Mouse (Mus musculus) retina, embryonic 14.5 days (tissue): Measurements from ENCODE around the gene Ctso.
A peak's percentile ranks its signal among the peaks of the same experiment; 100 is the strongest.

Source experiments
- DNase-seq: peaks from one replicate; pipeline ENCODE4 v3.0.0-alpha.2; 2015; ENCODE audit warnings: low spot score

Gene Ctso

GRCm38 (mm10) chr3:81932141-81933101 is at the start of gene Ctso:
Gene Ctso, plus strand, starts transcription at chr3:81932601.
- peak; percentile 91 for DNase-seq

- DNase-seq, result no peak
Observed at GRCm38 (mm10) chr3:81883916-81884315, 48.5 kb upstream of the Ctso start.

GRCm38 (mm10) chr3:81885566-81885965 is 46.8 kb upstream of the Ctso start:
- DNase-seq, result no peak

GRCm38 (mm10) chr3:81889137-81889536 is 43.3 kb upstream of the Ctso start:
- no peak for DNase-seq

GRCm38 (mm10) chr3:81910286-81911036 is 21.9 kb upstream of the Ctso start:
- DNase-seq, result peak; percentile 47

GRCm38 (mm10) chr3:81916030-81916686 is 16.2 kb upstream of the Ctso start:
- DNase-seq, result no peak

GRCm38 (mm10) chr3:81917354-81917935 is 15.0 kb upstream of the Ctso start:
- DNase-seq, result no peak

- no peak for DNase-seq
Observed at GRCm38 (mm10) chr3:81918215-81918614, 14.2 kb upstream of the Ctso start.

- peak; percentile 73 for DNase-seq
Observed at GRCm38 (mm10) chr3:81919681-81920080, 12.7 kb upstream of the Ctso start.

GRCm38 (mm10) chr3:81922910-81923309 is 9.5 kb upstream of the Ctso start:
- DNase-seq, result no peak

- peak; percentile 87 for DNase-seq
Observed at GRCm38 (mm10) chr3:81924931-81925330, 7.5 kb upstream of the Ctso start.

GRCm38 (mm10) chr3:81925856-81926255 is 6.5 kb upstream of the Ctso start:
- DNase-seq, result no peak

GRCm38 (mm10) chr3:81926764-81927325 is 5.6 kb upstream of the Ctso start:
- no peak for DNase-seq

GRCm38 (mm10) chr3:81929073-81929472 is 3.3 kb upstream of the Ctso start:
- no peak for DNase-seq

GRCm38 (mm10) chr3:81931695-81932094 is 706 bp upstream of the Ctso start:
- DNase-seq, result no peak

- DNase-seq, result no peak
Observed at GRCm38 (mm10) chr3:81933348-81933747, 947 bp downstream of the Ctso start.

- DNase-seq, result no peak
Observed at GRCm38 (mm10) chr3:81938924-81939323, 6.5 kb downstream of the Ctso start.

- no peak for DNase-seq
Observed at GRCm38 (mm10) chr3:81942341-81942740, 9.9 kb downstream of the Ctso start.

- no peak for DNase-seq
Observed at GRCm38 (mm10) chr3:81943097-81943496, 10.7 kb downstream of the Ctso start.

GRCm38 (mm10) chr3:81944851-81945393 is 12.5 kb downstream of the Ctso start:
- no peak for DNase-seq

- no peak for DNase-seq
Observed at GRCm38 (mm10) chr3:81949048-81949447, 16.6 kb downstream of the Ctso start.
